Mouse (Mus musculus) left cerebral cortex, adult 2 months (tissue): ENCODE measurements around the gene Meis2. TPM values are rescaled to one million over a fixed set of nuclear protein-coding genes. Genes with fewer than 3 reads are reported as not detected.

ENCODE experiments used
- DNase-seq, 2 experiments: peaks; one replicate each; pipeline ENCODE4 v3.0.0; 2021 to 2022; ENCODE audit warnings: low spot score in 2 of 2, mixed read lengths in 1 of 2; ENCODE audit errors: extremely low spot score in 1 of 2
- H3K27ac ChIP-seq: fragments of 200-600 bp; 2 replicates; pipeline ENCODE4 v1.8.1; 2022
- H3K4me3 ChIP-seq: fragments of 200-600 bp; 2 replicates; pipeline ENCODE4 v1.8.1; 2022
- CTCF ChIP-seq: fragments of 200-600 bp; IDR thresholded peaks from 2 replicates; pipeline ENCODE4 v1.8.1; 2022; ENCODE audit warnings: antibody characterized with exemption, mild to moderate bottlenecking, moderate library complexity
- intact Hi-C: fragments of 180-260 bp; cut with DNase I; formaldehyde crosslinking; loops from one replicate; pipeline ENCODE4 v1.15.1; 2025
- long read RNA-seq, 2 experiments: library from polyadenylated mRNA; stranded (forward); transcript quantifications; one replicate each; pipeline ENCODE4 v2.0.0; 2021; ENCODE audit warnings: borderline mapping rate in 2 of 2
- total RNA-seq, 2 experiments: library from RNA; stranded (reverse); gene quantifications; 2 replicates each; pipeline ENCODE4 v1.2.3; 2021

Meis2 gene
- total RNA-seq, result 100 to 1,000 TPM; 110 to 116 TPM
- long read RNA-seq, experiment 1, transcript Meis2-202 (13 exons, 2,844 nt), result minor isoform, 18 of 87 reads
- long read RNA-seq, experiment 1, transcript Meis2-205 (13 exons, 3,718 nt), result minor isoform, 6 of 87 reads
- long read RNA-seq, experiment 1, transcript Meis2-204 (13 exons, 3,229 nt), result major isoform, 27 of 87 reads
- long read RNA-seq, experiment 1, partial matches to known transcripts, result 23 of 87 reads
- long read RNA-seq, experiment 1, other reads (novel, unspliced or antisense), result 10 of 87 reads
- long read RNA-seq, experiment 2, transcript Meis2-202 (13 exons, 2,844 nt), result minor isoform, 8 of 58 reads
- long read RNA-seq, experiment 2, transcript Meis2-204 (13 exons, 3,229 nt), result major isoform, 13 of 58 reads
- long read RNA-seq, experiment 2, partial matches to known transcripts, result 20 of 58 reads
- long read RNA-seq, experiment 2, other reads (novel, unspliced or antisense), result 10 of 58 reads

DNA sequence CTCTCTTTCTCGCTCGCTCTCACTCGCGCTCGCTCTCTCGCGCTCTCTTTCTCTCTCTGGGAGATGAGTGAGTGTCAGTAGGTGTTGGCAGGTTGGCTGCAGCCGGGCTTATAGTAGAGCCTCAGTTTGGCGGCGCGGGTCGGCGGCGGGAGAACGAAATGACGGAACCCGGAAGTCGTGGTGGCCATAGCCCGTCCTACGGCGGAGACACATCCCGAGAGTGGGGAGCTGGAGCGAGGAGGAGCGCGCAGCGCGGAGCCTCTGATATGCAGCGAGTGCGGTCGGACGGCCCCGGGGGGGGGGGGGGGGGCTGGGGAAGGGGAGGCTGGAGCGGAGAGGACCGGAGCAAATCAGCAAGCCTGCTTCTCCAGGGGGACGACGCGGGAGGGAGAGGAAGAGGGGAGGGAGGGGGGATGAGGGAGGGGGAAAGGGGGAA is at the start of gene Meis2:
TSS of gene Meis2 (minus strand) at position 270 of the 436 bp plus-strand sequence.
- DNase-seq, result peak; percentile 73 to 82
- TF ChIP-seq CTCF, result no peak
- intact Hi-C loops, result no loop called here
- H3K27ac ChIP-seq, result peak within 1 kb of the TSS; percentile 84
- peak within 1 kb of the TSS; percentile 70 for H3K4me3 ChIP-seq

DNA sequence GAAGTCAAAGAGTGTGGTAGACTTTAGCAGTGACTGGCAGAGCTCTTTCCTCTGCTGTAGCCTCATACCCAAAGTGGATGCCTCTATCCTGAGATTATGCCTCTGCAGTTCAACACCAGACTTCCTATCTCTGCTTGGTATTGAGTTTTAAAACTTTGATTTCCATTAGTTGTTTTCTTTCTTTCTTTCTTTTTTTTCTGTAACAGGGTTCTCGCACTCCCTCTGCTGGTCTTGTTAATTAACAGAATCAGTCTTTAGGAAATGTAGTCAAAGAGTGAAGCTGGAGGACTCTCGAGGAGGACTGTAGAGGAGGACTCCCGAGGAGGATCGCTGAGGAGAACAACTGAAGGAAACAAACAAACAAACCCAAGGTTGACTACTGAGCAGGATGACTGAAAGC is 40.6 kb upstream of the Meis2 start:
- peak in 1 of 2 experiments; percentile 15 for DNase-seq
- peak; percentile 61 for TF ChIP-seq CTCF
- H3K27ac ChIP-seq, result no peak overlapping the region
- intact Hi-C loops, result loop anchor here (2.0 to 5.0 kb wide), 7 partner anchors 589 to 1844 kb away; no protein-coding TSS in a partner anchor
- no peak overlapping the region for H3K4me3 ChIP-seq

DNA sequence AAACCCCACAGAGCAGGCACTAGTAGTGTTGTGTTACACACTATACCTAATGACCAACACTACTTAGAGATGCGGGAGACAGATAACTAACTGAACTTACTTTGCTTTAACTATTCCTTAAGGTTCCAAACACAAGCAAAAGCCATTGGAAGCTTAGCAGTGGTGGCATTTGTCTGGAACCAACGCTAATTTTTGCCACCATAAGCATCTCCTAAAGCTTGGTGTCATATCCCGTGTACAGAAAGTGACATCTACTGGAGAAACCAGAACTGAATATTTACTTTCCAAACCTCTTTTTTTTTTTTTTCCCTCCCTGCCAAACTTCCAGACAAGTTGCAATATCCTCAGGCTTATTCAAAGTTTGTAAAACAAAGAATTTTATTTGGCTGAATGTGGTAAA is 39.5 kb upstream of the Meis2 start:
- Histone ChIP-seq H3K27ac (no peak overlapping the region), H3K4me3 (no peak overlapping the region)
- intact Hi-C loops, result loop anchor here (1.0 to 5.0 kb wide), 7 partner anchors 250 to 1843 kb away; no protein-coding TSS in a partner anchor
- TF ChIP-seq CTCF, result peak; percentile 50
- no peak for DNase-seq

DNA sequence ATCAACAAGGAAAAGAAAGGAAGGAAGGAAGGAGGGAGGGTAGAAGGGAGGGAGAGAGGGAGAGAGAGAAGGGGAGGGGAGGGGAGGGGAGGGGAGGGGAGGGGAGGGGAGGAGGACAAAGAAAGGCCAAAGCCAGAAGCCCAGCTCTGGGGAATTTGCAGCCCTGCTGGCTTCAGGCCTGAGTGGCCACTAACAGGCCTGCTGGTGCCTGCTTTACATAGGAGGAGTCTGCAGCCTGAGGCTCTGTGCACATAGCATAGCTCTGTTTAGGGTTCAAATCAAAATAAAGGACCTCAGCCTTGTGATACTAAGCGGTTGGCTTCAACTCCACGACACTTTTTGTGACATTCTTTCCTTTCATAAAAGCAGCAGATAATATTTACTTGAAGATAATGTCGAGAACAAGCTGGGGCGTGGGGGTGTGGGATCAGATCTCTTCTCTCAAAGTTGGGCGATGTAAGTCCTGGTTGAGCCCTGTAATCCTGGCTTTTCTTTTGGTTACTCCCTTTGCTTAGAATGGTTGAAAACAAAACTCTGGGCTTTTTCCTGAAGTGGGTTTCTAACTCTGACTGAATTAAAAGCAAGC is 37.9 kb upstream of the Meis2 start:
- no peak overlapping the region for H3K27ac ChIP-seq
- no peak for TF ChIP-seq CTCF
- H3K4me3 ChIP-seq, result no peak overlapping the region
- intact Hi-C loops, result no loop called here
- no peak for DNase-seq

DNA sequence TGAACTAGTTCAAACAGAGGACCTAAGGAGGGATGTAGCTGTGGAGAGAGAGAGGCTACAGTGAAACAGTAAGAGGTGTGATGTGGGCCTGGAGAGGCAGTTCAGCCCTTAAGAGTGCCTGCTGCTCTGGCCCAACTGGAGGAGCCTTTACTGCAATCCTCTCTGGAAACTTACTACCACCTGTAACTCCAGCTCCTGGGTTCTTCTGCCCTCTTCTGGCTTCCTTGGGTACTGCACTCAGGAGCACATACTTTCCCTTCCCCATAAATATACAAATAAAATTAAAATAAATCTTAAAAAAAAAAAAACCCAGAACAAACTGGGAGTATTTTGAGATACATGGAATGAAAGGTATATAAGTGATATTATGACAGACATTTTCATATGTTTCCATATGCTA is 35.6 kb upstream of the Meis2 start:
- peak; percentile 61 for TF ChIP-seq CTCF
- H3K27ac ChIP-seq, result no peak overlapping the region
- H3K4me3 ChIP-seq, result no peak overlapping the region
- peak; percentile 21 to 35 for DNase-seq
- intact Hi-C loops, result no loop called here

DNA sequence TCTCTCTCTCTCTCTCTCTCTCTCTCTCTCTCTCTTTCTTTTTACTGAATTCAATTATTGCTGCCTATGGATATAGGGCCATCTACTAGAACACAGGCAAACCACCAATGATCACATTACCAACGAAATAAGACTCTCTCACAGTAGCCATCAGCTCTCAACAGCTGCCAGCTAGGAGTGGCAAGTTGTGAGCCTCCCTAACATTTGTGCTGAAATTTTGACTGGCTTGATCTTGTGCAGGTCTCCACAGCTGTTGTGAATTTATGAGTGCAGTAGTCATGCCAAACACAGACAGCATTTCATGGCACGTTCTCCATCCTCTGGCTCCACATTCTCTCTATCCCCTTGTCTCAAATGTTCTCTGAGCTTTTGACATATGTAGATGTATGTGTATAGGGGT is 15.3 kb upstream of the Meis2 start:
- H3K4me3 ChIP-seq, result no peak overlapping the region
- H3K27ac ChIP-seq, result no peak overlapping the region
- TF ChIP-seq CTCF, result no peak
- DNase-seq, result no peak
- intact Hi-C loops, result no loop called here

DNA sequence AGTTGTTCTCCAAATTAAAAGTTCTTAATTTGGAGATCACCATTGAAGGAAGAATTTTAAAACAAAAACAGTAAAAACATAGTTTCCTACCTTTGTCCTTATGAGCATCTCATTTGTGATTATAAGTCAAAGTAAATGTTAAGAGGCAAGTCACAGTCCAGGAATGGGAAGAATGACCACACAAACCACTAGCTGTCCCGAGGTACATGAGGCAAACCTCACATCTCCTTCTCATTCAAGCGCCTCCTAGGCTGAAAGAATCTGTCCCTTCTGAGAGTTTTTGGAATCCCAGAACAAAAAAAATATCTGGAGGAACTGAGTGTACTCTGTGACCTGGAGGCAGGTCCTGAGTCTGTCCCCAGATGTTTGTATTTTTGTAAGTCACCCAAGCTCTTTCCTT is 13.2 kb upstream of the Meis2 start:
- no peak for DNase-seq
- intact Hi-C loops, result loop anchor here (10.0 kb wide), 3 partner anchors 746 to 1454 kb away; no protein-coding TSS in a partner anchor
- no peak for TF ChIP-seq CTCF
- Histone ChIP-seq H3K4me3 (no peak overlapping the region), H3K27ac (no peak overlapping the region)

DNA sequence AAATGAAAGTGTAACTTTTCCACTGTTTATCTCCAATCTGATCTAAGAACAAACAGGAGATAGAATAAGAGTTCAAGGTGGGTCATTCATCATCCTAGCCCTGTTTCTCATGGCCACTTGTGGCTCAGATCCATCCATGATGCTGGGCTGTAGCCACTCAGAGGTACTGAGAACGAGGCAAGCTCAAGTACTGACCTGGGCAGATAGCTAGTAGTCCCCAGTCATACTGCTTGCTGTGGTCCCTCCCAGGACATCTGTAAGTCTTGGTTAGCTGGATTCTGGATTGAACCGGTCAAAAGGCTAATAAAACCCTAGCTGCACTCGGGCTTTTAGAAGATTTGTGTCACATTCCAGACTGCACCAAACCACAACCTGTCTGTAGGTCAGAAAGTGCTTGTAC is 12.1 kb upstream of the Meis2 start:
- intact Hi-C loops, result loop anchor here (10.0 kb wide), 3 partner anchors 747 to 1453 kb away; no protein-coding TSS in a partner anchor
- no peak overlapping the region for H3K27ac ChIP-seq
- no peak overlapping the region for H3K4me3 ChIP-seq
- DNase-seq, result no peak
- no peak for TF ChIP-seq CTCF

DNA sequence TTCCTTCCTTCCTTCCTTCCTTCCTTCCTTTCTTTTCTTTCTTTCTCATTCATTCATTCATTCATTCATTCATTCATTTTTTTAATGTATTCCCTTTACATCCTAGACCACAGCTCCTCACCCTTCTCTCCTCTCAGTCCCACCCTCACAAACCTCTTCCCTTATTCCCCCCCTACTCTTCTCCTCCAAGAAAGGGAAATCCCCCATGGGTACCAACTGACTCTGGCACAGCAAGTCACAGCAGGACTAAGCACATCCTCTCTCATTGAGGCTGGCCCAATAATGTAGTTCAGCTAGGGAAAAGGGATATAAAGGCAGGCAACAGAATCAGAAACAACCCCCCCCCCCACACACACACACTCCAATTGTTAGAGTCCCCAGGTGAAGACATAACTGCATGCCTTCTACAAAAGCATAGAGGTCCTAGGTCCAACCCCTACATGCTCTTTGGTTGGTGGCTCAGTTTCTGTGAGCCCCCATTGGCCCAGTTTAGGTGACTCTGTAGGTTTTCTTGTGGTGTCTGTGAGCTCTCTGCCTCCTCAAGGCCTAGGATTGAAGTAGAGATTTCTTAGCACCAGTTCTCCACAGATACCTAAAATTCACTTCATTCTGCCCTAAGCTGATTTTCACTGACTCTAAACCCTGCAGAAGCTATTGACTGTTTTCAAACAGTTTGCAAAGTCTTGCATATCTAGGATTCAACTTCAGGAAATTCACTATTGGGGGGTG is 11.3 kb upstream of the Meis2 start:
- TF ChIP-seq CTCF, result no peak
- Histone ChIP-seq H3K4me3 (no peak overlapping the region), H3K27ac (no peak overlapping the region)
- no peak for DNase-seq
- intact Hi-C loops, result loop anchor here (10.0 kb wide), 3 partner anchors 748 to 1452 kb away; no protein-coding TSS in a partner anchor

DNA sequence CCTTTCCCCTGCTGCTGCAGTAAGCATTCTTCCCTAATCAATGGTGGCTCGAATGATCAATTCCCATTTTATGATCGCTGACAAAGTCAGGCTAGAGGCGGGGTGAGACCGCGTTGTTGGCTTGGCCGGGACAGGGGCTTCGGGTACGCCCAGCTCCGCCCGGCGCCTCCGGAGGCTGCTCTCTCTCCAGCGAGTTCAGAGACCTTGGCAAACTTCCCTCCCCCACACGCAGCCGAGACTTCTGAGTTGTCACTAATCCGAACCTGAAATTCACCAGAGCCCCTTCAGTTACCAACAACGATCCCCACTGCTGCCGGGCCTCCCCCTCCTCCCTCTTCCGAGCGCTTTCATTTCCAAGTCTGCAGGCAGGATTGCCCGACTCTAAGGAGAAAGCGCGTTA is 10.3 kb upstream of the Meis2 start:
- H3K27ac ChIP-seq, result peak overlapping the region; percentile 78
- intact Hi-C loops, result loop anchor here (10.0 kb wide), 3 partner anchors 749 to 1451 kb away; no protein-coding TSS in a partner anchor
- peak overlapping the region; percentile 54 for H3K4me3 ChIP-seq
- no peak for DNase-seq
- TF ChIP-seq CTCF, result no peak

DNA sequence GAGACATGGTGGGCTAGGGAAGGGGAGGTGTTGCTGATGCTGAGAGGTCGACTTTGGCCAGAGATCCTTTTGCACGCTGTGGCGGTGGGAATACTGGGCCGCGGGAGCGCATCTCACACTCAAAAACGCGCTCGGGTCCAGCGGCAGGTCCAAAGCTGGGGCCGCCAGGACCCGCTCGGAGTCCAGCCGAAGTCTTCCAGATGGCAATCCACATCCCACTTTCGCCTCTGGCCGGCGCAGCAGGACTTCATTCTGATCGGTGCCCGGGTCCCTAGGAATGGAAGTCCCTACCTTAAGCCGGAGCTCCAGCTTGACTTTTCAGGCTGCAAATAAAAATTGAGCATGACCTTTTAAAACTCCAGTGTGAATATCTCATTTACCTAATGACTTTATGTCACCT is 9.8 kb upstream of the Meis2 start:
- Histone ChIP-seq H3K27ac (peak overlapping the region; percentile 78), H3K4me3 (peak overlapping the region; percentile 54)
- intact Hi-C loops, result loop anchor here (10.0 kb wide), 3 partner anchors 749 to 1451 kb away; no protein-coding TSS in a partner anchor
- TF ChIP-seq CTCF, result no peak
- DNase-seq, result no peak
